Mouse (Mus musculus): ENCODE results near the gene Fgfrl1.

DNA sequence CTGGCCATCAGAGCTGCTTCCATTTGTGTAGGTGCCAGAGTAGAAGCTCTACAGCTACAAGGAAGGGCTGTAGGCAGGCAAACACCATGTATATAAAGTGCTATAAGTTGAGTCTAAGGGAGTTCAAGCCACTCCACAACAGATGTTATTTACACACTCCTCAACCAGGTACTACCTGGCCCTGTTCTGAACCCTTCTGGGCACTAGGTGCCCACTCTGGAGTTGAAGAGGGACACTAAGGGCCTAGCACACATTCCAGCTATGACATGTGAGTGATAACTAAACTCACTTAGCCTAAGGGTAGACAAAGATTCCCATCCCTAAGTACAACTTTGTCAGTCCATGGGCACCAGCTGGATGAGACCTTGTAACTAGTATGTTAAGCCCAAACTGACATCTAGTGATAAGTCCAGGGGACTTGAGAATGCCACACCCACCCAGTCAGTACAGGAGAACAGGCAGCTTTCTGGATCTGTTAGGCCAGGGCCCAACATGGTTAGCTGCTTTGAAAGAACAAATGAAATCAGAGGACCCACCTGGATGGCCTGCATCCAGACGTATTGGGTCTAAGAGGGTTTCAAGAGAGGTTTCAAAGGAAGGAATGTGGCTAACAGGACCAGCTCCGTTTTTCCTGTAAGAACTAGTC is 44.2 kb upstream of the Fgfrl1 start:
- TF ChIP-seq CTCF (IDR thresholded peaks at IDR 0.05; ENCODE audit: low read depth) (no peak), EP300 (optimal IDR thresholded peaks at IDR 0.05) (no peak)
